Mouse (Mus musculus) spleen, adult 2 months (tissue): Measurements from ENCODE around the gene Tescl. TPM values are rescaled to one million over a fixed set of nuclear protein-coding genes. Genes with fewer than 3 reads are reported as not detected.

Source experiments
- DNase-seq, 2 experiments: peaks; one replicate each; pipeline versions ENCODE4 v3.0.0 to v3.0.0-alpha.2; 2012 to 2021; ENCODE audit warnings: low spot score in 2 of 2, low read depth in 1 of 2
- H3K27ac ChIP-seq: fragments of 200-500 bp; 2 replicates; pipeline ENCODE4 v1.5.1; 2012; ENCODE audit warnings: low read length, inconsistent platforms; ENCODE audit not compliant: insufficient read depth
- H3K27me3 ChIP-seq: fragments of 200-500 bp; 2 replicates; pipeline ENCODE4 v1.6.1; 2012; ENCODE audit warnings: mild to moderate bottlenecking, moderate library complexity, low read length, inconsistent platforms; ENCODE audit not compliant: control insufficient read depth, insufficient read depth
- H3K36me3 ChIP-seq: fragments of 200-500 bp; 2 replicates; pipeline ENCODE4 v1.6.1; 2012; ENCODE audit warnings: mild to moderate bottlenecking, low read length, inconsistent platforms; ENCODE audit not compliant: control insufficient read depth, insufficient read depth
- H3K4me1 ChIP-seq: fragments of 200-500 bp; 2 replicates; pipeline ENCODE4 v1.6.1; 2011; ENCODE audit warnings: inconsistent platforms; ENCODE audit not compliant: control insufficient read depth, insufficient read depth, insufficient read length
- H3K4me3 ChIP-seq: fragments of 200-500 bp; 2 replicates; pipeline ENCODE4 v1.5.1; 2011; ENCODE audit warnings: mild to moderate bottlenecking, inconsistent platforms; ENCODE audit not compliant: insufficient read depth, insufficient read length; ENCODE audit errors: extremely low read depth
- CTCF ChIP-seq: fragments of 200-500 bp; IDR thresholded peaks from 2 replicates; pipeline ENCODE4 v1.5.1; 2011; ENCODE audit warnings: mild to moderate bottlenecking, inconsistent platforms; ENCODE audit not compliant: insufficient read depth, insufficient read length, insufficient replicate concordance; ENCODE audit errors: extremely low read depth
- POLR2A ChIP-seq: fragments of 200-500 bp; IDR thresholded peaks from 2 replicates; pipeline ENCODE4 v1.6.1; 2011; ENCODE audit warnings: low read depth, low read length, inconsistent platforms
- WGBS: fragments of 180-500 bp; shearing (Covaris S2); methylation state at CpG from one replicate; pipeline ENCODE4 v1.1.7; 2018; 5-methylcytosine and 5-hydroxymethylcytosine counted together
- polyA plus RNA-seq: library from polyadenylated mRNA; depleted of rRNA; stranded (reverse); fragments of >200 nt; gene quantifications from 2 replicates; pipeline ENCODE4 v1.2.3, GENCODE M21; 2012

Gene Tescl
- polyA plus RNA-seq, 1 experiment: 0.26 TPM

DNA sequence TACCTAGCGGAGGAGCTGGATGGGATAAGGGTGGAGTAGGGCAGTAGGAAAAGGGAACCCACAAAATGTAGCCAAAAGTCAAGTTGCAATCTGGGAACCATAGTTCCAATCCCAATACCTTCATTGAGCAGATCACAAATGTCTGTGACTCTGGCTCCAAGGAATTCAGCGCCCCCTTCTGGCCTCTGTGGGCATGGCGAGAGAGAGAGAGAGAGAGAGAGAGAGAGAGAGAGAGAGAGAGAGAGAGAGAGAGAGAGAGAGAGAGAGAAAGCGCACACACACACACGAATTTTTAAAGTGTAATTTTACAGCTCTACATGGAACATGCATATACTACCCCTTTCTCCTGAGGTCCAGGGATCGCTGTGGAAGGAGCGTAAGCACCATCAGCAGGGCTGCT, 29.5 kb upstream of the Tescl start:
- Histone ChIP-seq H3K36me3 (no peaks in the 10 kb centered on the region), H3K4me1 (no peaks in the 10 kb centered on the region; the same call in 1 of the 2 replicates), H3K27me3 (no peaks in the 10 kb centered on the region), H3K4me3 (no peak overlapping the region), H3K27ac (no peak overlapping the region)
- TF ChIP-seq CTCF: peak; percentile 22; the same call in 1 of the 2 replicates
- TF ChIP-seq POLR2A: no peak
- 22% methylated on average over 5 of the region's 7 CpGs for WGBS
- DNase-seq: no peak

GRCm38 (mm10) chr7:24361001-24361400, 27.3 kb upstream of the Tescl start:
- WGBS: 68% methylated on average over 4 of the region's 4 CpGs
- H3K27me3 ChIP-seq: no peaks in the 10 kb centered on the region
- no peaks in the 10 kb centered on the region for H3K4me1 ChIP-seq
- no peak overlapping the region for H3K4me3 ChIP-seq
- H3K27ac ChIP-seq: no peak overlapping the region
- H3K36me3 ChIP-seq: no peaks in the 10 kb centered on the region
- no peak for DNase-seq
- TF ChIP-seq POLR2A (no peak), CTCF (no peak)

DNA sequence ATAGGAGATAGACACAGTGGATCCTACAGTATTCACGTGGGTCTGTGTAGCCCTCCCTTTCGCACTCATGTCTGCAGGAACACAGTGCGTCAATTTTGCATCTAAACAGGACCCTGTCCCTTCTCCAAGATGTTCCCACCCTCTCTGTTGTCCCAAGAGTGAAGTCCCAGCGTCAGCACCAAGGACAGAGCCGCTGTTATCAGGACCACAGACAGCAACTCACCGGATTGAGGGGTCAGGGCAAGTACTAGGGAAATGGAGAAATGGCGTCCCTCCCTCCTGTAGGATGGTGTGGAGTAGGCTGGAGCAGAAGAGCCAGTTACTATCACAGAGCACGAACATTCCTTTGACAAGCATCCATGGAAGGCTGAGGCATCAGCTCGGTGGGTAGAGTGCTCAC, 25.5 kb upstream of the Tescl start:
- no peak for DNase-seq
- no peaks in the 10 kb centered on the region for H3K36me3 ChIP-seq
- no peaks in the 10 kb centered on the region for H3K27me3 ChIP-seq
- TF ChIP-seq CTCF (no peak), POLR2A (no peak)
- H3K4me1 ChIP-seq: no peaks in the 10 kb centered on the region
- H3K27ac ChIP-seq: no peak overlapping the region
- WGBS: 24% methylated on average over 9 of the region's 9 CpGs
- no peak overlapping the region for H3K4me3 ChIP-seq

DNA sequence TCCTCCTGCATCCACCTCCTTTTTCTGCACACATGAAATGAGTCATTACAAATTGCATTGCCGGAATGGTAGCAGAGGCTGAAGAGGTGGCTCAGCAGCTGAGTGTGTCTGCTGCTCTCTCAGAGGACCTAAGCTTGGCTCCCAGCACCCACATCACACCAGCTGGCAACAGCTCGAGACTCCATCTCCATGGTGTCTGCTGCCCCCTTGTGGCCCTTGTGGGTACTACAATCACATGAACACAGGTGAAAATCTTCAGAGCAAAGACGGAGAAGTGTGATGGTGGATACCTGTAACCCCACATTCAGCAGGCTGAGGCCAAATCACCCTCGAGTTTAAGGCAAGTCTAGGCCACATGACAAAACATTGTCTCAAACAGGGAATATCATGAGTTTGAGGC, 24.2 kb upstream of the Tescl start:
- Histone ChIP-seq H3K4me3 (no peak overlapping the region), H3K36me3 (no peaks in the 10 kb centered on the region), H3K27me3 (no peaks in the 10 kb centered on the region), H3K4me1 (no peaks in the 10 kb centered on the region), H3K27ac (no peak overlapping the region)
- TF ChIP-seq CTCF: peak; percentile 42; the same call in 1 of the 2 replicates
- TF ChIP-seq POLR2A: no peak
- no peak for DNase-seq
- WGBS: 48% methylated on average over 4 of the region's 4 CpGs

GRCm38 (mm10) chr7:24356081-24356480, 22.3 kb upstream of the Tescl start:
- H3K4me3 ChIP-seq: no peak overlapping the region

DNA sequence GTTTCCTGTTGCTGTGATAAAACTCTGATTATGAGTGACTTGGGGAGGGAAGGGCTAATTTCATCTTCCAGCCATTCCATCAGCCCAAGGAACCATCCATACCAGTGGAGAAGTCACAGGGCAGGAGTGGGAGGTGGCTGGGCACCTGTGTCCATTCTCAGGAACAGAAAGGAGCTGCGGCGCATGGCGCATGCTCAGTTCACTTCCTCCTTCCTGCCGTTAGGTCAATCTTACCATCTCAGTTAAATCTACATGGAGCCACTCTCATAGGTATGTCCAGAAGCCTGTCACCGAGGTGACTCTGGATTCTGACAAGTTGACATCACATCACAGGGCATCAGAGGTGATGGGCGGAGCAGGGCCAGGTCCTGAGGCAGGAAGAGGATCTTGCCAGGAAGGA, 21.9 kb upstream of the Tescl start:
- Histone ChIP-seq H3K27me3 (no peaks in the 10 kb centered on the region), H3K36me3 (no peaks in the 10 kb centered on the region), H3K4me1 (no peaks in the 10 kb centered on the region), H3K27ac (no peak overlapping the region), H3K4me3 (no peak overlapping the region)
- TF ChIP-seq POLR2A: no peak
- no peak for TF ChIP-seq CTCF
- 69% methylated on average over 6 of the region's 6 CpGs for WGBS
- no peak for DNase-seq

More at GRCm38 (mm10) chr7:24356081-24356480, 22.3 kb upstream of the Tescl start:
- Histone ChIP-seq H3K27me3 (no peaks in the 10 kb centered on the region), H3K36me3 (no peaks in the 10 kb centered on the region), H3K27ac (no peak overlapping the region), H3K4me1 (no peaks in the 10 kb centered on the region)
- 81% methylated on average over 10 of the region's 10 CpGs for WGBS
- no peak for DNase-seq
- TF ChIP-seq POLR2A: no peak
- TF ChIP-seq CTCF: no peak

DNA sequence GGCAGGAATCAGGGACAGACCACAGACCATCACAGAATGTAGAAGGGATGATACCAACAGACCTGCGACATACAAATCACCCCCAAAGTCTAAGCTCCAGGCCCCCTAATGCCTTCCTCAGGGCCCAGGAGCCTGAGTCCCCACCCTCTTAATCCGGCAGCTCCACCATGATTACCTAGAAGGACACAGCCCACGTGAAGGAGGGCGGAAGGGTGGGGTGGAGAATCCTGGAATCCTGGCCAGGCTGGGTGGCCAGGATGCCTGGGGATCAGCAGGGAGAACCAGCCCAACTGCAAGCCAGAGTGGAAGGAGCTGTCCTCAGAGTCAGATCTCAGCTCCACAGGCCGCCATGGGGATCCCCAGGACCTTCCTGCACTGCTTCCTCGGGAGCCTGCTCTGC, 15.2 kb upstream of the Tescl start, which contains the start of gene Lypd5:
TSS of gene Lypd5 (plus strand) at position 301 of the 400 bp plus-strand sequence.
- no peak within 1 kb of the TSS for H3K4me3 ChIP-seq
- DNase-seq: no peak
- no peaks in the 10 kb centered on the region for H3K27me3 ChIP-seq
- H3K4me1 ChIP-seq: no peaks in the 10 kb centered on the region
- no peak within 1 kb of the TSS for H3K27ac ChIP-seq
- no peak for TF ChIP-seq POLR2A
- TF ChIP-seq CTCF: no peak
- H3K36me3 ChIP-seq: no peaks in the 10 kb centered on the region
- 64% methylated on average over 6 of the region's 6 CpGs for WGBS

GRCm38 (mm10) chr7:24346444-24346843, 12.7 kb upstream of the Tescl start:
- Histone ChIP-seq H3K27ac (no peak overlapping the region), H3K27me3 (no peaks in the 10 kb centered on the region), H3K4me3 (no peak overlapping the region), H3K36me3 (no peaks in the 10 kb centered on the region), H3K4me1 (no peaks in the 10 kb centered on the region)
- TF ChIP-seq CTCF (no peak), POLR2A (no peak)
- DNase-seq: no peak
- WGBS: 62% methylated on average over 5 of the region's 5 CpGs
